Mouse (Mus musculus) brain, adult 2 months (tissue): ENCODE data around the gene Serpinb5.
"Not testable (repeated sequence)": the region's sequence is repeated elsewhere in the genome, so short reads cannot be mapped to it uniquely, and the experiment has no call there.

Experiments
- DNase-seq: peaks from one replicate; pipeline ENCODE4 v3.0.0; 2011; ENCODE audit warnings: low read depth, low spot score

Gene Serpinb5

DNA sequence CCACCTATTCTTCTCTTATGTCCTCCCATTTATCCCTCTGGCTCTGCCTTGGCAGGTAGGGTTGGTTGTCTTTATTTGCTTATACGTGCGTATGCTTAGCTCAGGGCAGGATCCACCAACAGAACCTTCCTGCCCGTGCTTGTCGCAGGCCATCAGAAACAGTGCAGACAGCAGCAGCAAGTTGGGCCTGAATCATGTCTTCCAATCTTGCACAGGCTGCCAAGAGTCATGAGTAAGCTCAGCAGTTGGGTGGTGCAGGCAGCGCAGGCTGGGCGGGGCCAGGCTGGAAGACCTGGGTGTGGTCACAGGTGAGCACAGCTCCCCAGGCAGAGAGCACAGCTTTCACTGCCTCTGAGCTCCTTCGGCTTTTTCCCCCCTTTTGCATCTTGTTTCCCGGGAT is at the start of gene Serpinb5:
Gene Serpinb5 (plus strand): TSS at position 327 of the 400 bp plus-strand sequence.
- no peak for DNase-seq

DNA sequence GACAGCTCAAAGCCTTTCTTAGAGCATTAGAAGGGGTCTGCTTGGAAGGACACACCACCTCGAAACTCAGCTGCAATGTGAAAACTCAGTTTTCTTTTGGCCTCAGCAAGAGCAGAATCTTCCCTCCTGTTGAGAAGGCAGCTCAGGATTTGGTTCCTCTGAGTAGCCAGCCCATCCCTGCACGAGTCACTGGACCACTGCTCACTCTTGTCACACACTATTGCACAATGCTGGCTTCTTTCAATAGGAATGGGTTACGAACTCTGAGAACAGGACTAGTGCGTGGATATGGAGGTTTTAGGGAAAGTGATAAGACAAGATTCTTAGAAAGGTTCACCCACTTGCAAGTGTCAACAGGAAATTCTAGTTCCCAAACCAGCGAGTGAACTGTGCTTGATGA is 46.1 kb upstream of the Serpinb5 start:
- DNase-seq: no peak

DNA sequence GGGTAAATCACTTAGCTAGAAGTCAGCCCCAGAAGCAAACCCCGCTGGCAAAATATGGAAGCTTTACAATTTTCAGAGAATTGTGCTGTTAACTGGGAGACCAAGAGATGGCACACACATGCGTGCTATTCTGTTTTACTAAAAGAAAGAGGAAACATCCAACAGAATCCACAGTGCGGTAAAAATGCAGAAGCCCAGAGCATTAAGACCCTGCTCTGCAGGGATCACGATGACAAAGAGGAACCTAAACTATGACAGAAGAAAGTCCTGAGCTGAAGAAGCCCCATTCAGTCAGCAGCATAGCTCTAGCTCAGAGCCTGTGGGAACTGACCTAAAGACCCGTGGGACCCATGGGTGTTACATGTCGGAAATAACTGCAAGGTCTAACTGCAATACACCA is 45.7 kb upstream of the Serpinb5 start:
- no peak for DNase-seq

DNA sequence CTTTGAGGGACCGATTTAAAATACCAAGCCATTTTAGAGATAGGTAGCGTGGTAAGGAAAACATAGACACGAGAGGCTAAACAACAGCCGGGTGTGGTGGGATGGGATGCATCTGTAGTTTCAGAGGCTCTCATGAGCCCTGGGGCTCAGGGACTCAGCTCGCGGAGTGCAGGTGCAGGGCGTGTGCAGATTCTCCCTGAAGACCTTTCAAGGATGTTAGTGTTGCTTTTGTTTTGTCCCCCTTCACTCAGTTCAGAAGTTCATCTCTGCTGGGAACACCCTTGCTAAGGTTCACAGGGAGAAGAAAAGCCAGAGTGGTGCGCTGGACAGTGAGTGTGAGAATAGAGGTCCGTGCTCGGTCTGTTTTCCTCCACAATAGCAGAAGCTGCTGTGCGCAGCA is 44.2 kb upstream of the Serpinb5 start:
- no peak for DNase-seq

DNA sequence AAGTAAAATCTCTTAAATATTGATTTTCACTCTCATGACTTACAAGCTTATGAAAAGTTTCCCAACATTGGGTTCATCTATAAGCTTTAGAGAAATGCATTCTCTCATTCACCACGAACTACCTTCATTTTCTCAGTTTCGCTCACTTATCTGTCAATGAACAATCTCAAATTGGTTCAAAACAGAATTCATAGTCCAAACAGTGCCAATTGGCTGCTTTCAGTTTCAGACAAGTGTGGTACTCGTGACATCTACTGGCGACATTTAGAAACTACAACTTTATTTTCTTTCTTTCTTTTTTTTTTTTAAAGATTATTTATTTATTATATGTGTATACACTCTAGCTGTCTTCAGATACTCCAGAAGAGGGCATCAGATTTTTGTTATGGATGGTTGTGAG is 42.6 kb upstream of the Serpinb5 start:
- peak; percentile 56 for DNase-seq

DNA sequence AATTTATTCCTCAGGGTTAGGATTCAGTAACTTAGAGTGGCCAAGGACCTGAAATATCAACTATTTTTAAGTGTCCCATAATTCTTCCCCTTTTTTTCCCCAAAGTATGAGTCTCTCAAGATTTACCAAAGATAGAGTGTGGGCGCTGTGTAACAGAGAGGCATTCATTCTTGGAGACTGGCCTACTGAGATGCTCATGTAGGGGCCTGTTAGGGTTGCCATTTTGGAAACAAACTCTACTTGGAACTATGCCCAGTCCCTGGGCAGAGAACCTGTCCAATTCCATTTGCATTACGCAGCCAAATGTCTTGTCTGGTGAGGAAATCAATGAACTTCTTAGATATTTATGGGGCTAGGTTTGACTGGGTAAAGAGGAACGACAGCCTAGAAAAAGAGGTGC is 38.7 kb upstream of the Serpinb5 start:
- DNase-seq: peak; percentile 22

DNA sequence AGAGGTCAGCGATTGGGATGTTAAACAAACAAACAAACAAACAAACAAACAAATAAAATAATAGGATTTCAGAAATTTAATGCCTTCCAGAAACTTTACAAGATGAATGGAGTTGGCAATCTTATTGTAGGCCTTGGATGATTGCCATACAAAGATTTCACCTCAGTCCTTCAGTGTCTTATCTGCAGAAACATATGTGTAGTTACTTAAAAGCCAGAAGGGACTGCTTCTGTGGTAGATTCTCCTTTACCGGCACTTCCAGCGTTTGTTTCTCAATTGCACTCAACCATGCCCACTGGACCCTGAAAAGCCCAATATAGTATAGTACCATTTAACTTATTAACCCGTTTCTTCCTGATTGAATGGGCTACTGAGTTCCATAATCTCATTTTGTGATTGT is 32.2 kb upstream of the Serpinb5 start:
- no peak for DNase-seq

DNA sequence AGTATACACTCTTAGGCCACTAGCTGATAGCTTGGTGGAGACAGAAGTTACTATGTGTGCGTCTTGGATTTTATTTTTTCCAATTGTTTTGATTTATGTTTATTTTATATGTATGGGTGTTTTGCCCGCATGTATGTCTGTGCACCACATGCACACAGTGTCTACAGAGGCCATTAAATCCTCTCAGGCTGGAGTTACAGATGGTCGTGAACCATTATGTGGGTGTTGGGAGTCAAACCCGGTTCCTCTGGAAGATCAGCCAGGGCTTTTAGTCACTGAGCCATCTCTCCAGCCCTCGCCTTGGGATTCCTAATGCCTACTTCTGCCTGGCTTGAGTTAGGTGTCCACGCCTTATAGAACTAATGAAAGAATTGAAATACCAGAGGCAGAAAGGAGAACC is 4.6 kb downstream of the Serpinb5 start:
- peak; percentile 6 for DNase-seq

DNA sequence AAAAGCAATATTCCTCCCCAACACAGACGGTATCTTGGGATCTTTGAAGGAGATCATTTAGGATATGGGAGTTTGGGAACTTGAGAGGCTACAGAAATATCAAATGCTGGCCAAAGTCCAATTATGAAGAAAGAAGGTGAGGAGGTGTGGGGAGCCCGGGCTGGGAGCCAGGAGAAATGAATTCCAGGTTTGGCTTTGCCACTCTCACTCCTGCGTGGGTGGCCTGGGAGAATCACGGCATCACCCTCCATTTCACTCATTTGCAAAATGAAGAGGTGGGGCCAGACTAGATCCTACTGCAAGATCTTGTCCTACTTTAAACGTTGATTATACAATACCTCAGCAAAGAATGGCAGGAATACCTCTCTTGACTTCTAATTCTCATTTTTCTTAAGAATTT is 5.1 kb downstream of the Serpinb5 start:
- peak; percentile 81 for DNase-seq

DNA sequence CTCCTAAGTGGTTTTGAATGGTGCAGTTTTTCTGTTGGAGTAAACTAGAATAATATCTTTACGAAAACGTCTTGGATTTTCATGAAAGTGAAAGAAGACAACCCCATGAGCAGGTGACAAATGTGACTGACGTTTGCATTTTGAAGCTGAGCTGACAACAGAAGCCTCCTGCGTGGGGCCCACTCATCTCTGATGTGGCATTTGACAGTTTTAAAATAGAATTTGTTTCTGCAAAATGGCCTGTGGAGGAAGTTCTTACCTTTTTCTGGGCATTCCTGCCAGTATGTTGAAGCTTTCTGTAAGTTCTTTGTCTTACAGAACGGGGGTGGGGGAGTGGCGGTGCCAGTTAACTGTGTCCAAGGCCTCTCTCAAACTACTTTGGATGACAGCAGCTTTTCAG is 5.8 kb downstream of the Serpinb5 start:
- DNase-seq: peak; percentile 30

DNA sequence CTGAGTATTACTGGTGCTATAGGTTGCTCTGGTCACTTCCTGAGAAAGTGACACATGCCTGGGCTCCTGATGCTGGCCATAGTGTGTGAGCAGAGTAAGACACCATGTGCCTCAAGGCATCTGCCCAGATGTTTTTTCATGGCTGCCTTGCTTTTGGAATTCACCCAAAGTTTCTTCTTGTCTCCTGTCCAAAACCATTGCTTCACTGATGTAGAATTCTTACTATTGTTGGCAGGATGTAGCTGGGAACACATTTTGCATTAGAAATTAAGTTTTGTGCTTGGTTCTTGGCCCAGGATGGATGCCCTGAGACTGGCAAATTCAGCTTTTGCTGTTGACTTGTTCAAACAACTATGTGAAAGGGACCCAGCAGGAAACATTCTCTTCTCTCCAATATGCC is 9.0 kb downstream of the Serpinb5 start:
- peak; percentile 17 for DNase-seq

DNA sequence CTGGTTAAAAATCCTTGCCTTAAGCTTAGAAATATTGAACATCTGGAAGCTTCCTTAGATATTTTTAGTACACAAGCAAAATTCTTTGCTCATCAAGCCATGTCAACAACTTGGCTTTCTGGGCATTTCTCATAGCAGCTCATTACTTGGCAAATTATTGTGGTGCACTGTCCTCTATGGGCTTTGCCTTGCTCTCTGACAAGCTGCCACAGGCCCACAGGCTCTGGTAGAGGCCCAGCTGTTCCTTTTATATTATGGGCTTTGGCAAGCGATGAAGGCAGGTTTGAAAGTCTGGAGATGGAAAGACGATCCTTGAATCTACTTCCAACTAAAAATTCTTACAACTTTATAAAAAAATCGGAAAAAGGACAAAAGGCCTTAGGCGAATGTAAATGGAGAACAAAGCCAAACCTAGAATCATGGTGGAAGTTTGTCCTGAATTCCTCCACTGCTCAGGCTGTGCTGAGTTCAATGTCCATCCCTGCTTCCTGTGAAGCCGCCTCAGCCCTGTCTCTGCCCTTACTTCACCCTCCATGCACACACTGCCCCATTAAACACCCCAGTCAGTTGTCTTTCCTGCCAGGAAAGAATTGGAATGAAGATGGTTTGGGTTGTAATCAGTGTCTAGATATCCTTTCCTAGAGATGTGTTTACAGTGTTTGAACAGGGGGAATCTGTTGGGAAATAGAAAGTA is 14.4 kb downstream of the Serpinb5 start:
- DNase-seq: no peak

DNA sequence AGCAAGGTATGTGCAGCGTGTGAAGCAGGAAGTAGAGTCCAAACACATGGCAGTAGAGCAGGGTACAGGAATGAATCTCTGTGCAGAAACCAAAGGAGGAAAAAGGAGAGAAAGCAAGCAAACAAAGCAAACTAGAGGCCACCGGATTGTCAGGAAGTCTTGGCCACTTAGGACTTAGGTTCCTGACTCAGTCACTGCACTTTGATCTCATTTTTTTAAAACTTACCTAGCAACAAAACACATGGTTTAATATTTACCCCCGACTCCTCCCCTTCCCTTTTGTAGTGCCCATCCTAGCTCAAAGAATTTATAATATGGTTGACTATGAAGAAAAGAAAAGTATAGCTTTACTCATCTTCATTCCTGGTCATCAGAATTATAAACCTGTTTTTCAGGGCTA is 15.2 kb downstream of the Serpinb5 start:
- no peak for DNase-seq

DNA sequence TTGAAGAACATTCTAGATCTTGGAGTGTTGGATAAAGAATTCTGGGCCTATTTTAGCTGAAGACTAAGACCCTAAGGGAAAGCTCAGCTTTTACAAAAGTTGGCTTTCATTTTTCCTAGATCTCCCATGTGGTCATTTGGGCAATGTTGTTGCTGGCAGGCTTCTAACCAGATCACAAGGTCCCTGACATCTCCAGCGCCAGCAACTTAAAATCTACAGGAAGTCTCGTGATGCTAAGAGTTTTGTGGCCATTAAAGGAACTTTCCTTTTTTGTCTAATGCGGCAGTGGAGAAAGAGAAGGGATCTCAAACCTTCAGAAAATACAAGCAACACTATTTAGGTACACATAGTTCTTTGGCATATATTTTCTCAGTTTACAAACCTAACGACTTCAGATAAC is 21.8 kb downstream of the Serpinb5 start:
- DNase-seq: no peak

DNA sequence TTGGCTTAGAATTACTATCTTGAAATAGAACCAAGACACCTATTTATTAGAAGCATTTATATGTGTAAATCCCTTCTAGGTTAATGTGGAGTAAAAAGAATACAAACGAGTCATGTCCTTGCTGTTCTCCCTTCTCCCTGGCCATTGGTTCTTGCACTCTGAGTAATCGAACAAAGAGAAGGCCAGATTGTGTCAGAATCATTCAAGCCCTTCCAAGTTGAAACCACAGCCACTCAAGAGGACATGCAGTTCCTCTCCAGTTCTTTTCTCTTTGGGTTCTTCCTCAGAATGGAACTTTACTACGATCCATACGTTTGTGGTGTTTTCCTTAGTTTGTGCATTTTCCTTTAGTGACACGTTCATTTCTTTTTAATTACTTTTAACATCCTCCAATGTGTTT is 22.4 kb downstream of the Serpinb5 start:
- DNase-seq: no peak

DNA sequence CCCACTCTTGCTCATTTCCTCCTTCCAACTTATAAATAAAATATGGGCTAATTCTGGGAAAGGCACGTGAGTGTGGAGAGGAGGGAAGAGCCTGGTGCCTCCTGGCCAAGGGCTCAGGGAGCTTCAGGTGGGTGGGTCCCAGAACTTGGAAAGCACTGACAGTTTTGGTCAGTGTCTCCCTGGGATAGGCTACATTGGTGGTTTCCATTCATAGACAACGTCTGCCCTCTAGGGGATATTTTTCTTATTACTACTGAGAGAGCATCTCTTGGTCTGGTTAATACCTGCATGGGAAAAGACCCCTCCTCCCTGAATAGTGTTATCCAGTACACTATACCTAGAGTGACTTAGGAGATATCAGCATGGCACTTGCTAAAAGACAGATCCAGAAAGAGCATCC is 22.8 kb downstream of the Serpinb5 start:
- peak; percentile 14 for DNase-seq

DNA sequence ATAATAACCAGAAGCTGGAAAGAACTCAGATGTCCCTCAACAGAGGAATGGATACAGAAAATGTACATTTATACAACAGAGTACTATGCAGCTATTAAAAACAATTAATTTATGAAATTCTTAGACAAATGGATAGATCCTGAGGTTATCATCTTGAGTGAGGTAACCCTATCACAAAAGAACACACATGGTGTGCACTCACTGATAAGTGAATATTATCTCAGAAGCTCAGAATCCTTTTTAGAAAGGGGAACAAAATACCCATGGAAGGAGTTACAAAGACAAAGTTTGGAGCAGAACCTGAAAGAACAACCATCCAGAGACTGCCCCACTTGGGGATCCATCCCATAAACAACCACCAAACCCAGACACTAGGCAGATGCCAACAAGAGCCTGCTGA is 34.2 kb downstream of the Serpinb5 start:
- DNase-seq: not testable (repeated sequence)

DNA sequence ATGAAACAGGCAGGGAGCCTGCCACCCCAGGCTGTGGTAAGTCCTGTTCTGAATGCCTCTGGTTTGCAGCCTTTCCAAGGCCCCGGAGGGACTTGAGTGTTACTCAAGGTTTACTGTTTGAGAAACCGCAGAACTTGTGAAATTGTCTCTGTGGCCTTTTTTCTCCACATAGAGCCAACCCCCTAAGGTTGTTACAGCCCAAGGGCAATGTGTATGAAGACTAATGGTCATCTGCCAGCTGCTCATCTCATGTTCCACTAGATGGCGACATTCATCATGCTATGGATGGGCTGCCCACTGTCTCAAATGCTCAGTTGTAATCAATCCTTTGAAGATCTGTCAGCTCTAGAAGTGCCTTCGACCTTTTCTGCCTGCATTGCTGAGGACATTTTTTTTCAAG is 40.4 kb downstream of the Serpinb5 start:
- peak; percentile 35 for DNase-seq

DNA sequence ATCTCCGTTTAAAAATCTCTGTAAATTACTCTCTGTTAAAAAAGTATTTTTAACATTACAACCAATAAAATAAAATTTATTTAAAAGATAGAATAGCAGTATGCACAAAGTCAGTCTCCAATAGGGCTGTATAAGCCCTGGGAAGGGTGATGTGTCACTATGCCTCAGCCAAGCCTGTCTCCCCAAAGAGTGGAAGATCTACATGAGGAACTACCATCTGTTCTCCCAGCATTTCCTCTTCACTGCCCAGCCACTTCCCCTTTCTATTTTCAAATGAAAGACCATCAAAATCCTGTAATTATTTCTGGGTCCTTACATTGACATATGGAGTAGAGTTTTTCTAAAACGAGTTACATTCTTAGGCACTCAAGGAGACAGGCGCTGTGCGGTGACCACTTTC is 71.0 kb downstream of the Serpinb5 start:
- DNase-seq: peak; percentile 9
